Mouse (Mus musculus) T-helper 2 cell (primary cell): Measurements from ENCODE around the gene Rnasek.

Experiments
- in situ Hi-C: fragments of 300-600 bp; cut with MboI, MseI; formaldehyde crosslinking; loops from one replicate; pipeline ENCODE4 v1.15.1; 2025; ENCODE audit warnings: high pct_unique_total_duplicates

Gene Rnasek

DNA sequence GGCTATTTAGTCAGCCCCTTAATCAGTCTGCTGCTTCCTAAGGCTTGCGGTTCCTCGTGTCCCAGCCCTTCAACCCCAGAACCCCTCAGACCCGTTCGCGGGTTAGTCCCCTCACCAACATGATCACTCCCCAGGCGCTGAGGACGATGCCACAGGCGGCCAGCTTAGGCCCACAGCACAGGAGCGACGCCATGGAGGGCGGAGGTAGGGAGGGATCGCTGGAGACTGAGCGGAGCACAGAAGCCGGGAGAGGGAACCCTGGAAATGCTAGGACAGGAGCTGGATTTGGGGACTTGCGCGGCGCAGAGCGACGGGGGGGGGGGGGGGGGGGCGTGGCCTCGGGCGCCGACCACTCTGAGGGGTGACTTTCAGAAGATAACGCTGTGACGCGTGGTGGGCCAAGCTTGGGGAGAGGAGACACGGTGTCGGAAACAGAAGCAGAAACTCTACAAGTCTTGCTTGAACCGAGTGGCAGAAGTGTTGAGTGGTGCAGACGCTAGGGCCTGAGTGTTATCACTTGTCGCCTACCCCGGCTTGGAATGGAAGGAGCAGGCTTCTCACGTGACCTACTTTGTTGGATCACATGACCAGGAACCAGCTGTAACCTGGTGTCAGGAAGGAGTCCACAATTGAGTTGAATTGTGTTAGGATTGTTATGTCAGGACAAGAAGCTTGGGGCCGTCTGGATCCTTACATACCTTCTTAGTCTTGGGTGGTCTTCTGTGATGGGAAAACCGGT is at the start of gene Rnasek, which contains the start of gene Gm21988:
Gene Rnasek (minus strand): TSS at position 302 of the 739 bp plus-strand sequence.
Gene Gm21988 (minus strand): TSS at position 290 of the 739 bp plus-strand sequence.
- in situ Hi-C loops: no loop called here

DNA sequence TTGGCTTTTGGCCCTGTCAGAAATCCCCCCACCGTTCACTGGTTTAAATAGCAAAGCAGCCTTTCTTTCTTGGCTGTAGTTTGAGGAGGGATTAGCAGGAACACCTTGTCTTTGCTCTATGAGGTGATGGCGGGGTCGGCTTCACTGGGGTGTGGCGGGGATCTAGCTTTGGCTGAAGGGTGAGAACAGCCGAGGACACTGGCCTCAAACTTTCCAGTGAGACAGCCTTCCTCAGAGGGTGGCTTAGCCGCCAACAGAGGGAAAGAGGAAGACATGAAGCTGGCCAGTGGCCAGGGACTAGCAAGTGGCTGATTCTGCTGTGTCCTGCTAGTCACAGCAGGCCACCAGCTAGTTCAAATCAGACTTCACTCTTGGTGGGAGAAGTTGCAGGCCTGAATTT is 49.6 kb upstream of the Rnasek start:
- in situ Hi-C loops: no loop called here

DNA sequence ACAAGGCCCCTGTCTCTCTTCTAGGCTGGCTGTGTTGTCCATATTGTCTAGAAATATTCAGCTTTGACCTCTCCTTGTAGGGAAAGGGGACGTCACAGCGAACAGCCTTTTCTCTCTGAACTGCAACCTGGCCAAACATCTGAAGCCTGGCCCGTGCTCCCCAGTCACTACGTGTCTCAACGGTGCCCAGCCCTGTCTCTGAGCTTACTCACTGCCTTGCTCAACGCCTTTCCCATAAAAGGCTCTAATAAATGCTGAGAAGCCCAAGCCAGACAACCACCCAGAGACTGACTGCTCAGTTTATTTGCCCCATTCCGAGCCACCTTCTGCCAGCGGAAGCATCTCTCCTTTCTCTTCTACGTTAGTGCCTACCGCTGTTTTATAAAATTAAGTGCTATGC is 48.5 kb upstream of the Rnasek start:
- in situ Hi-C loops: no loop called here

DNA sequence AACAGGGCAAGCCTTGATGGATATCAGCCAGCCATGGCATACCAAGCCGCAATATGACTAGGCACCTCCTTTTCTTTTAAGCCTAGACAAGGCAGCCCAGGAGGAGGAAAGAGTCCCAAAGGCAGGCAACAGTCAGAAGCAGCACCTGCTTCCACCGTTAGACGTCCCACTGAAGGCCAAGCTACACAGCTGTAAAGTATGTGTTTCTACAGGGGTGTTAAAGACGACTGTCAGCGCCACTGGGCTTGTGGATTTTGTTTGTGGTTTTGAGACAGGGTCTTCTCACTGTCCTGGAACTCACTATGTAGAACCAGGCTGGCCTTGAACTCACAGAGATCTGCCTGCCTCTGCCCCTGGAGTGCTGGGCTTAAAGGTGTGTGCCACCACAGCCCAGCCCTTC is 46.0 kb upstream of the Rnasek start:
- in situ Hi-C loops: no loop called here

DNA sequence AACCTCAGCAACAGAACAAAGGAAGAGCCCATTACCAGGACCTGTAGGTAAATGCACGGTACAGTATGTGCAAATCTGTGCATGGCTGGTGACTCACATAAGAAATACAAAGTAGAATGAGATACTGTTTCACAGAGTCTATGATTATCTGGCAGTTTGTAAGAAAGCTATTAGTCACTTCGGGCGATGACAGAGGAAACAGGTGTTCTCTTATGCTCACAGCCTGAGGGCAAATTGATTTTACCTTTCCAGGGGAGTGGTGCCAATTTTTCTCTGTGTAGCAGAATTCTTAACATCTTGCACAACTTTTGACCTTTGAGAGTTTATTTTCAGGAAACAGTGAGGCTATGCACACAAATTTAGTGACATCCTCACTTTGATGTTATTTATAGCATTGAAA is 45.1 kb upstream of the Rnasek start:
- in situ Hi-C loops: no loop called here

DNA sequence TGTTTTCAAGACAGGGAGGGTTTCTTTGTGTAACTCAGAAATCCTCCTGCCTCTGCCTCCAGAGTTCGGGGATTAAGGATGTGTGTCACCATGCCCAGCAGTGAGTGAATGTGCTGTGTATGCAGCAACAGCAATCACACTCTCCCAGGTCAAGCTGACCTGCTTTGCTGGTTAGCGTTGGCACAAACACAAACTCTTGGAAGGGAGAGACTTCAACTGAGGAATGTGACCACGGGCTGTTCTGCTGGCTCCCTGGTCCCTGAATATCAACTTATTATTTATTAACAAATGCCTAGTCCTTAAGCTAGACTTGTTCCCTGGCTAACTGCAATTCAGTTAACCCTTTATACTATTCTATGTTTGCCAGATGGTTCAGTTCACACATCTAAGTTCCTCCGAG is 44.0 kb upstream of the Rnasek start:
- in situ Hi-C loops: no loop called here

DNA sequence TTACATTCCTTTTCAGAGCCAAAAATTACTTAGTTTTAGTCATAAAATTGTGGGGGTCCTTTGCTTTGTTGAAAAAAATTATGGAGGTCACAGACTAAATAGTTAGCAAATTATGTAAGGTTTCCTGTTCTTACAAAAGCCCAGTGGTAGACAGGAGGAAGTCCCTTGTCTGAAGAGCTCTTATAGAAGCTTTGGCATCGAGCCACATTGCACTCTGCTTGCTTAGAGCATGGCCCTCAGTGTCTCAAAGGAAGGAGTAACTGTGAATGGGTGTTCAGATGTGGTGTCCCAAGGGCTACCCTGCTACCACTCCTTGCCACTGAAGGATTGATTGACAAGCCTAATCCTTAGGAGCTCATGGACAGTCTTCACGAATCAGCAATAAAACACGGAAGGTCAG is 40.8 kb upstream of the Rnasek start:
- in situ Hi-C loops: no loop called here

DNA sequence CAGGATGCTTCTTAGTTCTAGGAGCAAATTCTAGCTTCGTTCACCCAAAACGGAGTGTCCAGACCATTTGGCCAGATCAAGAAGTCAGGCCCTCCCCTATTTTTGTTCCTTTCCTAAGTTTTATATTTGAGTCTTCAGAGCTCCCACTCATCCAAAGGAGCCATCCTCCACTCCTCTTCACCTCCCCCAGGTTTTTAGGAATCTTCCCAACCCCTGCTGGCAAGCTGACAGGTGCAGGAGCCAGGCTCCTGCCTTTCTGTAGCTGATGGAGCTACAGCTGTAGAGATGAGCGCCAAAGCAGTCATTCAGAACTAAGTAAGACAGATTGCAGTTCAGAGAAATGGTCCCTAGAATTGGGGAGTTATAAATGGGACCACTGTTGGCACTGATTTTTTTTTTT is 39.3 kb upstream of the Rnasek start:
- in situ Hi-C loops: no loop called here

DNA sequence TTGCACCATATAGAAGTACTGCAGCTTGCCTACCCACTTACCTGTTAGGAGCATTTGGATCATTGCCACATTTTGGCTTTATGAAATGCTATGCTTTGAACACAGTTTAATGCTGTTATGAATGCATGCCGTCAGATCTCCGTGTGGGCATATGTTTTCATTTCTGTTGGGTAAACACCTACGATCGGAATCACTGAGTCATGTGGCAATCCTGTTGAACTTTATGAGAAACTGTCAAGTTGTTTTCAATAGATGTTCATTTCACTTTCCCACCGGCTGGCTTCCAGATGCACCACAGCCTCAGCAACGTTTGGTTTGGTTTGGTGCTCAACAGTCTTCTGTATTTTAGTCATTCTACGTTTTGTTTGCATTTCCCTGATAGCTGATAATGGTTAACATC is 32.0 kb upstream of the Rnasek start:
- in situ Hi-C loops: no loop called here

DNA sequence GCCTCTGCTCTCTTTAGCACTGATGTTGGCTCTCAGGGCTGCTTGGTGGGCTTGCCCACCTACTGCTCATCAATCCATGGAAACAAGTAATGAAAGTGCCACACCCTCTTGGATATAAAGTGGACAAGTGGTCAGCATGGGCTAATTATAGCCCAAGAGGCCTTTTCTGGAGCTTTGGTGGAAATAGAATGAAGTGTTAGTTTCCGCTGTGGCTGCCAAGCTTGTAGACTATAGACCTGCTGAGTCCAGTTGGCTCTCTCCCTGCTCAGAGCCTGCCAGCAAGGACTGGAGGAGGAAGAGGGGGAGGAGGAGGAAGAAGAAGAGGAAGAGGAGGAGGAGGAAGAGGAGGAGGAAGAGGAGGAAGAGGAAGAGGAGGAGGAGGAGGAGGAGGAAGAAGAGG is 26.8 kb upstream of the Rnasek start:
- in situ Hi-C loops: no loop called here

DNA sequence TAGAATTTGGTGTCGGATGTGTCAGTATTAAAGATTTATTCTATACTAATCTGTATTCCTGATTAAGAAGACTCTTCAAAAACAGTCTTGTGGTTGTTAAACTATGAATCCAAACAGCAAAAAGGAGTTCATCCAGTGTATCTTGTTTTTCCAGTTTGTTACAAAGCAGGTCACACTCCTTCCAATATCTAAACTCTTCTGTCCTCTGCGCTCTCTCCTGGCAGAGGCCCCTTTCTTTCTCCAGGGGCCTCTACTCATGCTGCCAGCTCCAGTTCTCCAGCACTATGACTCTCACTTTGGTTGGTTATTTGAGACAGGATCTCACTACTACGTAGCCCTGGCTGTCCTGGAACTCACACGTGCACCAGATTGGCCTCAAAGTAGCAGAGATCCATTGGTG is 26.2 kb upstream of the Rnasek start:
- in situ Hi-C loops: no loop called here

DNA sequence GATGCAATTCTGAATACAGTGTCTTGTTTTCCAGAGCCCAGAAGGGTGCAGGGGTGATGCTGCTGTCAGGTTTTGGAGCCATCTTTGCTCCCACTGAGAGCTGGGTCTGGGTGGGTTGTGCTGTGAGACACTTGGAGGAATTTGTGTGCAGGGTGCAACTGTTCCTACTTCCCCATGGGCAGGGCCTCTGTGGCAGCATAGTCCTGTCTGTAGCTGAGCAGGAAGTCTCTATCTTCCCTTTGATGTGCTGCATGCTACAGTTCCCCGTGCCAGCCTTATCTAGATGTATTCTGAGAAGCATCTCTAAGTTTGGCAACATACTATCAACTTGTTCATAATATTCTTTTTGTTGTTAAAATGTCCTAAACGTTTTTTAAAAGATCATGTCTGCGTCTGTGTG is 25.6 kb upstream of the Rnasek start:
- in situ Hi-C loops: no loop called here

DNA sequence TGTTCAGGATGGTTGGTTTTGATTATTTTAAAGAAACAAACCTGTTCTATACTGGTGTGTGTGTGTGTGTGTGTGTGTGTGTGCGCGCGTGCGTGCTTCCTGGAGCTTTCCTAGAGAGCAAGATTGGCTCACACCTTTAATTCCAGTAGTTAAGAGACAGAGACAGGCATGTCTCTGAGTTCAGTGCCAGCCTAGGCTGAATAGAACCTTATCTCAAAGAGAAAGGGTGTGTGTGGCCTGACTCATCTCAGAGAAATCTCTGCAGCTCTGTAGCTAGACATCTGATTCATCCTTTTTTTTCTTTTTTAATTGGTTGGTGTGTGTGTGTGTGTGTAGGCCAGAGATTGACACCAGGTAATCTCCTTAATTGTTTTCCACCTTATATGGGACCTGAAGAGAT is 19.4 kb upstream of the Rnasek start:
- in situ Hi-C loops: no loop called here

DNA sequence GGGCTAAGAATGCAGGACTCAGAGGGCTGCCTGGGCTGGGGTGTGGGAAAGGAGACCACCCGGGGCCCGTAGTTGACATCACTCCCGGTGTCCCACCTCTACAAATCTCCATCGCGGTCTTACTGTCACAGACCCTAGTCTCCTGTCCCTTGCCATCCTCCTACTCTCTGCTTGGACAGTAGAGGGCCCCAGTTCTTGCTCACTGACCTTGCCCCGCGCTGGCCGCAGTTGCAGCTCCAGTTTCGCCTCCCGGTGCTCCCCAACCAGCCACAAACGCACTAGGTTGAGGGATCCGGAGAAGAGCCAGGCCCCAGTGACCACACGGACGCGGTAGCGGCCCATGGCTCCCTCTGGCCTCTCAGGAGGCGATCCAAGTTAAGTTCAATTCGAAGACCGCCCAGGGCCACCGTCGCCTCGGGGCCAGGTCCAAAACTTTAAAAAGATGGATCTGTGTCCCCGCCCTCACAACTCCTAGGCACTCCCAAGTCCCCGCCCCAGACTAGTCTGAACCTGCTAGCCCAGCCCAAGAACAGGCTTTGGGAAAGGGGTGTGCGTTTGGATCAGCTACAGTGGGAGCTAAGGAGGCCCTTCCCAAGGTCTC is 15.4 kb upstream of the Rnasek start, which contains the start of gene Alox12:
Gene Alox12 (minus strand): TSS at position 423 of the 601 bp plus-strand sequence.
- in situ Hi-C loops: no loop called here

DNA sequence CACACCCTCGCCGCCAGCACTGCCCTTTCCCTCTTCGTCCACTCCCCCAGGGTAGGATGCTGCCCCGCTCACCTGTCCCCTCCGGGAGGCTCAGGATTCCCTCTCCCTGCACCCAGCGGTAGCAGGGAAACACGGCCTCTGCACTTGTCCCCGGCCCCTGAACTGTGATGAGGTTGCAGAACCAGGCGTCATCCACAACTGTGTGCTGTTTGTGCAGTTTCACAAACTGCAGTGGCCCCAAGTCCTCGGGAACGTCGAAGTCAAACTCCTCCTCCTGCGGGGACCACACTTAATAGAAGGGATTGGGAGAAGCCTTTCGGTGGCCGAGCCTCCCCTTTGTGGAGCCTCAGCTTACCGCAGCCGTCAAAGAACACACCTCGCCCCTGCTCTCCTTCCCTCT is 14.7 kb upstream of the Rnasek start:
- in situ Hi-C loops: no loop called here

DNA sequence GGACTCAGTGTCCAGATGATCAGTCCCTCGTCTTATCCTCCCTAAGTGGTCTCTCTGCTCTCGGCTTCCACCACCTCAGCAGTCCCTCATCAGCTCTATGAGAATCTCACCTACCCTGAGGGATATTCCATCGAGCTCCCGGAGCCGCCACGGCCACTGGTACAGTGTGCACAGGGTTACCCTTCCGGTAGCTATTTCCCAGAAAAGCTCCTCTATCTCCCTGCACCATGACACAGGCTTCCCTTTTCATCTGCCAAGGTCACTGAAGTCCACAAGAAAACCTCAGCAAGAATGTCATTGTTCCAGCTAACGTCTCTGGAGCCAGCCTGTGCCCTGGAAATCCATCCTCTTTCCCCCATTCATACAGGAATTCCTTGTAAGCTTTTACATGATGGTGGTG is 12.2 kb upstream of the Rnasek start:
- in situ Hi-C loops: no loop called here

DNA sequence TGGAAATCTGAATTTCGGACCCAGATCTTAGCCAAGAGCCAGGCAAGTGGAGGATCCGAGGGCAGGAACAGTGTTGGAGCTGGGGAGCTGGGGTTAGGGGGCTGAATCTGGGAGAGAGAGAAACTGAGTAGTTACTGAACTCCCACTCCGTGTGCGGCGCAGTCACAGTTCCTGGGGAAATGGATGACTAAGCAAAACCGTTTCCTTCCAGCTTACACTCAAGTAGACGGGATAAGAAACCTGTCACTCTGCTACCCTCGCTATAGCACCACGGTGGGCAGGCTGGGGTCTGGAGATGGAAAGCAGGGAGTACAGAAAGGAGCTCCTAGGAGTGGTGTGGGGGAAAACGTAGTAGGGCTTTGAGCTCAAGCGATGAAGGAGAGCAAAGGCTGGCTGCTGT is 10.5 kb upstream of the Rnasek start:
- in situ Hi-C loops: no loop called here

DNA sequence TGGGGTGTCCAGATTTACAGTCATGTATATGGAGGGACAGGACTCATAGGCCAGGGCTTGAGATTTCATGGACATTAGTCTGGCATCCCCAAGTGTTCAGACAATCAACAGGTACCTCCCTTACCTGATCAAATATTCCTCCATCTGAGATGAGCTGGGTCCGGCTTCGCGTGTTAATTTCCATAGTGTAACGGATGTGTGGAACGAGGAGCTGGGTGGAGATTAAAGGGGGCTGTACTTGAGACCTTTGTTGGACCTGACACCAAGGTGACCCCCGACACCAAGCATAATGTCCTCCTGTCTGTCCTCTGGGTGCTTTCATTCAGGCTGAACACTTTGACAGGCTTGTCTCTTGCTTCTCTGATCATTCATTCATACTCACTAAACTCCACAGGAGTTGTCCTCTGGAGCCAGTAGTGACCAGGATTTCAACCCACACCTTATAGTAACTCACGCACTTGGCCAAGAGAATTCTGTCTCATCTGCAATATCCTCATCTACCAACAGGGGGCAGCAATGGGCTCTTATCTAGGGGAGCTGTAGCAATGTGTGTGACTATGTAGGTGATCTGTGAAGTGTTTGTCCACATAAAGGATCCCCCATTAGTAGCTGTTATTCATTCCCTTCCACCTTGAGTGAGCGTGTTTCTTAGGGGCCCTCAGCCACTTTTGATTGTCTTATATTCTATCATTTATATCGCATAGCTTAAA is 7.6 kb upstream of the Rnasek start:
- in situ Hi-C loops: no loop called here

DNA sequence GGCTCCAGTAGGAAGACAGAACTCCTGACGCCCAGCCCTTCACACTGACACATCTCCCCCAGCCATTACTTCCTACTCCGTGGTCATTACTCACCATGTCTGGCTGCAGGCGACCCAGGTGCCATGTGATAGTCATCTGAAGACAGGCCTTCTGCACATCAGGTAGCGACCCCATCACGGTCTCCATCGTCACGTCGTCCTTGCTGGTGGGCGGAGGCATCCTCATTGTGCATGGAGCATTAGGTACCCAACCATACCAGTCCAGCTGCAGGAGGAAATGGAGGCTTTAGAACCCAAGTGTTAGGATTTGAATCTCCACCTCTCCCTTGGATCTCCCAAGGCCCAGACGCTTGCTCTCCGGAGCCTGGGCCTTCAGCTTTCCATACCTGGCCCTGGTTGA is 2.9 kb upstream of the Rnasek start:
- in situ Hi-C loops: no loop called here

DNA sequence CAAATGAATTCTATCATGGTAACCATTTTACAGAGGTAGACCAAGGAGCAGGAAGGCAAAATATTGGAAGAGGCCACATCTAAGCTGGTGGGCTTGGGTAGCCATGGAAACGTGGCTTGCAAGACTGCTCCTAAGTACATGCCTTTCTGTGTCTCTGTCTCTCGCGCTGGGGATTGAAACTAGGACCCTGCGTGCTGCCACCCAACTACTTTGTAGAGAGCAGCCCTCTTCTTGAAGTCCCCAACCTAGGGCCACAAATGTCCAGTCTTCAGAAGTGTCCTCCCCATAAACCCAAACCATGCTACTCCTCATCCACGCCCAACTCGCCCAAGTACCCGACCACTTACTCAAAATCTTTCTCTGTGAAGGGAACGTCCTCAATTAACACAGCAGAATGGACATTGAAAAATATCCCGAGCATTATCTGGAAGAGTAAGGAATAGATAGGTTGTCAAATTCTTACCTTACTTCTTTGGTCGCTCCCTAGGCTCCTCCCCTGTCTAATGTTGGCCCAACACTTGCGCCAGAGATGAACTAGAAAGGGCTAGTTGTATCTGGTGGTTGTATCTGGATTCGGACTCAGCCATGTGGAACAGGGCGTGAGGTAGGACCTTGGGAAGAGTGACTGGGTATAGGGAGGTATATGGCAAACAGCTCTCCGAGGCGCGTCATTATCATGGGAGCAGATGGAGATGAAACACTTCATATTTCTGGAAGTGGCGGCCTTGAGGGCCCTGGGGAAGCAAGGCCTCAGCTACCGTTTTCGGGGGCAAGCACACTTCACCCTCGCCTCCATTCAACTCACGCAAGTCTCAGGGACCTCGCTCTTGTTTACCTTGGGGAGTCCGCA is 826 bp downstream of the Rnasek start:
- in situ Hi-C loops: no loop called here

DNA sequence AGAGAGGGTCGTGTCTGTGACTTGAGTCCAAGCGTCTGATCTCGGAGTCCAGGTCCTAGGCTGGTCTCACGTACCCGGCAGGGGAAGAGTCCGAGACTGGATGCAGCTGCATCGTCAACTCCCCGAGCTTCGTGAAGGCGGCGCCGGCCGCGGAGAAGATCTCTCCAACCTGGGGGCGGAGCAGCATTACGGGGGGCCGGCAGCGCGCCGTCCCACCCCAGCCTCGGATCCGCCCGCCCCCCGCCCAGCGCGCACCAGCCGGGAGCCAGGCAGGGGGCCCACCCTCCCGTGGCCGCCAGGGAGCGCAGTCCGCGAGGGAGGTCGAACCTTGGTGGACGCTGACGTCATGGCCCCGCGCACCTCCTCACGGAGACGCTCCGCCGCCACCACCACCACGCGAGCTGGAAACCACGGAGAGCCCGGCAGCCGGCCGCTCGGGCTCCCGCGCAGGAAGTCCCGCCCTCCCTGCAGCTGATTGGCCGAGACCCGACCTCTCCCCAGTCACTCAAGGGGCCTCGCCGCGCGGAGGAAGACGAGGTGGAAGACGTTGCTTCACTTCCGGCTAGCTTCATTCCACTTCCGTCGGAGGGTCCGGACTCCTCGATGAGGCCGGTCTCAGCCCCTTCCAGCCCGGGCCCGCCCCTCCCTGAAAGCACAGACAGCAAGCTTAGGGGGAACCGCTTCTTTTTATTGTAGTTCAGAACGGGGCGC is 2.0 kb downstream of the Rnasek start, which contains the start of gene 0610010K14Rik:
Gene 0610010K14Rik (minus strand): TSS at position 458 of the 711 bp plus-strand sequence.
- in situ Hi-C loops: no loop called here
